Mouse (Mus musculus): ENCODE data around the gene Fibcd1. TPM values are rescaled to one million over a fixed set of nuclear protein-coding genes. Genes with fewer than 3 reads are reported as not detected.
A peak's percentile ranks its signal among the peaks of the same experiment; 100 is the strongest.

Fibcd1 gene
- total and polyA plus RNA-seq, 2 experiments from 2014 or later: not detected

DNA sequence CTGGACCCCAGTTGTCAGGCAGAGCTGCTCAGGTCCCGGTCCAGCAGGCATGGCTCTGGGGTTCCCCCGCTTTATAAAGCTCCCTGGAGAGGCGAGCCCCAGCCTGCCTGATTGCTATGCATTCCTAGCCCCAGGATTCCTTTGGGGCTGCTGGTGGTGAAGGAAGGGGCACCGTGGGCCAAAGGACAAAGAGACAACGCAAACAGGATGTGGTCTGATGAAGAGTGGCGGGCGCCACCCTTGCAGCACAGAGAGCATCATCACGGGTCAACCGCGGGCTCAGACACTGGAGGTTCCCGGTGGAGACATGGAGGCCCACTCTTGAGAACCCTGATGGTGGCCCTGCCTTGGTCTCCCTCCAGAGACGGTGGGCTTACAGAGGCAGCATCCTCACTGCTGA, 35.4 kb downstream of the Fibcd1 start, which contains the start of gene Qrfp:
Qrfp (minus strand) TSS at position 137 of the 400 bp plus-strand sequence.
- H3K27ac ChIP-seq (ENCODE audit: low read depth): no peak within 1 kb of the TSS
- ATAC-seq (ENCODE audit: insufficient read depth, low read depth): no peak
- no peak for DNase-seq (ENCODE audit: low spot score)
- H3K9me3 ChIP-seq (replicated peaks; ENCODE audit: control insufficient read depth, low read length): no peaks in the 10 kb centered on the region
- H3K4me1 ChIP-seq (ENCODE audit: control insufficient read depth, insufficient read depth): no peaks in the 10 kb centered on the region
- H3K27me3 ChIP-seq (ENCODE audit: control insufficient read depth, insufficient read depth, low read length): 0 out of 2 replicates have a peak, but pooled peaks cover 3% of the 10 kb centered on the region
- WGBS: 42% methylated on average over 12 of the region's 12 CpGs
- H3K36me3 ChIP-seq (replicated peaks; ENCODE audit: control insufficient read depth, insufficient read depth, low read length): no peaks in the 10 kb centered on the region
- TF ChIP-seq EP300 (IDR thresholded peaks at IDR 0.05; ENCODE audit: low read depth) (no peak), CTCF (IDR thresholded peaks at IDR 0.05; ENCODE audit: low read depth) (no peak)
- no peak within 1 kb of the TSS for H3K4me2 ChIP-seq (ENCODE audit: low read depth, low read length)
- no peak within 1 kb of the TSS for H3K4me3 ChIP-seq (ENCODE audit: low read depth, low read length)
- no peak within 1 kb of the TSS for H3K9ac ChIP-seq (replicated peaks; ENCODE audit: low read depth, low read length)

DNA sequence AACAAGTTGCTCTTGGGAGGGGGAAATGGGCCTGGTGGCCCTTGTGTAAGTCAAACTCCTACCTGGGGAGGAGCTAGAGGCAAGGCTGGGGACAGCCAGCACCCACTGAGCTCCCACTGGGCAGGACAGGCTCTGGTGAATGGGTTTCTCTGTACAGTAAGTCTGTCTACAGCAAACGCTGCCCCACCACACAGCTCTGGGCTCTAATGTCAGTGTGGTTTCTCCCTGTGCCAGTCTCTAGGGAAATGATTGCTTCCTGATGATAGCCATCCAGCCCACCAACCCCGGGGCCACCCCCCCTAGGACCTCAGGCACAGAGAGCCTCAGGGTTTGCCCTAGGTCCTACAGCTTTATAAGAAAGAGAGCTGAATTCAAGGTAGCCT, 36.5 kb downstream of the Fibcd1 start:
- ATAC-seq (ENCODE audit: insufficient read depth, low read depth): no peak
- 46% methylated on average over 2 of the region's 2 CpGs for WGBS
- Histone ChIP-seq H3K27ac (ENCODE audit: low read depth) (no peak overlapping the region), H3K27me3 (ENCODE audit: control insufficient read depth, insufficient read depth, low read length) (0 out of 2 replicates have a peak, but pooled peaks cover 3% of the 10 kb centered on the region), H3K36me3 (replicated peaks; ENCODE audit: control insufficient read depth, insufficient read depth, low read length) (peaks cover 5% of the 10 kb centered on the region; the same call in 1 of the 2 replicates), H3K4me1 (ENCODE audit: control insufficient read depth, insufficient read depth) (no peaks in the 10 kb centered on the region), H3K4me2 (ENCODE audit: low read depth, low read length) (no peak overlapping the region), H3K9ac (replicated peaks; ENCODE audit: low read depth, low read length) (no peak overlapping the region), H3K9me3 (replicated peaks; ENCODE audit: control insufficient read depth, low read length) (no peaks in the 10 kb centered on the region), H3K4me3 (ENCODE audit: low read depth, low read length) (no peak overlapping the region)
- DNase-seq (ENCODE audit: low spot score): no peak
- TF ChIP-seq EP300 (IDR thresholded peaks at IDR 0.05; ENCODE audit: low read depth) (no peak), CTCF (IDR thresholded peaks at IDR 0.05; ENCODE audit: low read depth) (no peak)

DNA sequence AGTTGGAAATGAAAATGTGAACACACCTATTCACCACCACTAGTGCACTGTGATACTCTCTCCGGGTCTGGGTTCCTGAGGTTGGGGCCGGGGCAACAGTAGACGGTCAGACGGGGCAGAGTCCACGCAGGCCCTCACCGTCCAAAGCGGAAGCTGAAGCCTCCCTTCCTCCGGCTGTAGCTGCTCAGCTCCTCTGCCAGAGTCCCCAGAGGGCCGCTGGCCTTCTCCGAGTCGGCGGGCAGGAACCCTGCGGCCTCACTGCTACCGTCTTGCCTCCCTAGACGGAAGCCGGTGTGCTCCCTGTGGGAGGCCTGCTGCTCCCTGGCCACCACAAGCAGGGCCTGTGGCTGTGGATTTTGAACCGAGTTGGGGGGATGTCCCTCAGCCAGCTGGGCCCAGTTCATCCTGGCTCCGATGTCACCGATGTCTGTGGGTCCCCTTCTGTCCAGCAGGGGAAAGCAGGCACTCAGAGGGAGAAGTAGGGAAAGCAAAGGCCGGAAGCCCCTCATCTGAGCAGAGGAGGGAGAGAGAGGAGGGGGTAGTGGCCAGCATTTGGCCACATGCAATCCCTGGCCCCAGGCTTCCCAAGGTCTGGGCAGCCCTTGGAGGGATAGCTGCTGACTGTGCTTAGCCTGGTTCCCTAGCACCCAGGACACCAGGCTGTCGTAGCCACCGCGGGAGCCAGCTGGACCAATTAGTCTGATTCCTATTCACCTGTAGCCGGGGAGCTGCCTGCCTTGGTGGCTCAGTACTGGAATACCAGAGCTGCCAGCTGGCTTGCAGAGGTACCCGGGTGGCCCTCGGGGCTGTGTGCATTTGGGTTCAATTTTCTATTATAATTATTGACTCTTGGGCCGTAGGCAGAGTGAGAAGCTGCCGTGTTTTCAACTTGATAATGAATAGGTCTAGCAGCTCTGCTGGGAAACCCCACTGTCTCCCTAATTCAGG, 37.1 kb downstream of the Fibcd1 start:
- 0 out of 2 replicates have a peak, but pooled peaks have one; percentile 18 for ATAC-seq (ENCODE audit: insufficient read depth, low read depth)
- Histone ChIP-seq H3K4me3 (ENCODE audit: low read depth, low read length) (no peak overlapping the region), H3K9ac (replicated peaks; ENCODE audit: low read depth, low read length) (no peak overlapping the region), H3K27me3 (ENCODE audit: control insufficient read depth, insufficient read depth, low read length) (0 out of 2 replicates have a peak, but pooled peaks cover 3% of the 10 kb centered on the region), H3K4me1 (ENCODE audit: control insufficient read depth, insufficient read depth) (no peaks in the 10 kb centered on the region), H3K9me3 (replicated peaks; ENCODE audit: control insufficient read depth, low read length) (no peaks in the 10 kb centered on the region), H3K4me2 (ENCODE audit: low read depth, low read length) (no peak overlapping the region), H3K36me3 (replicated peaks; ENCODE audit: control insufficient read depth, insufficient read depth, low read length) (peaks cover 12% of the 10 kb centered on the region), H3K27ac (ENCODE audit: low read depth) (no peak overlapping the region)
- no peak for TF ChIP-seq EP300 (IDR thresholded peaks at IDR 0.05; ENCODE audit: low read depth)
- TF ChIP-seq CTCF (IDR thresholded peaks at IDR 0.05; ENCODE audit: low read depth): no peak
- 46% methylated on average over 28 of the region's 28 CpGs for WGBS
- no peak for DNase-seq (ENCODE audit: low spot score)

DNA sequence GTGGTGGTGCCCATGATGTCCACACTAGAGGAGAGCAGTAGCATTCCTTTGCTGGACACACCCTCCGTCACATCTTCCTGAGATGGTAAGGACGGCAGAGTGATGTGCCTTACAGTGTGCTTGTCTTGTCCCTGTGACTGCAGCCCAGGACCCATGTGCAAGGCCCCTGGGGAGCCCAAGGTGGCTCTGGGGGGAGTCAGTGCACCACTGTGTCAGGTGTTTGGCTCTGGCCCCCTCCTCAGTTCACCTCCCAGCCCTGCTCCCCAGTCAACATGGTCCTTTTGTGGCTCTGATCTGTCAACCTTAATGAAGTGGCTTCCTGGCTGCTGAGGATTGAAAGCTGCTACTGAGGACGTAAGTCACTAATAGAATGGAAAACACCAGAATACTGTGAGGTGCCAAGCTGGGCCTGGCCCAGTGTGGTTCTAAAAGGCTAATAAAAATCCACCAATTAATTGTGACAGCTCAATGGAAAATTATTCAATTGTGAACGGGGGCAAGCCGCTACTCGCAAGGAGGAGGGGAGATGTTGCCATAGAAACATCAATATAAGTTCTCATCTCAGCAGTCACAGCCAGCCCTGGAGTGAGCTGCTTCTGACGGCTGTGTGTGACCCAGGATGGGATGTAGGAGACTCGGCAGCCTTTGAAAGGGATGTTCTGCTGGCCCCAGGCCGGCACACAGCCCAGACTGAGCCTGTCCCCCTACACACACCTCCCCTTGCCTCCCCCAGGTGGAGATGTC, 39.0 kb downstream of the Fibcd1 start:
- no peak overlapping the region for H3K4me3 ChIP-seq (ENCODE audit: low read depth, low read length)
- H3K36me3 ChIP-seq (replicated peaks; ENCODE audit: control insufficient read depth, insufficient read depth, low read length): peaks cover 30% of the 10 kb centered on the region
- no peak for ATAC-seq (ENCODE audit: insufficient read depth, low read depth)
- H3K27ac ChIP-seq (ENCODE audit: low read depth): no peak overlapping the region
- no peak for DNase-seq (ENCODE audit: low spot score)
- H3K4me1 ChIP-seq (ENCODE audit: control insufficient read depth, insufficient read depth): no peaks in the 10 kb centered on the region
- TF ChIP-seq CTCF (IDR thresholded peaks at IDR 0.05; ENCODE audit: low read depth) (no peak), EP300 (IDR thresholded peaks at IDR 0.05; ENCODE audit: low read depth) (no peak)
- H3K27me3 ChIP-seq (ENCODE audit: control insufficient read depth, insufficient read depth, low read length): no peaks in the 10 kb centered on the region
- H3K4me2 ChIP-seq (ENCODE audit: low read depth, low read length): no peak overlapping the region
- no peak overlapping the region for H3K9ac ChIP-seq (replicated peaks; ENCODE audit: low read depth, low read length)
- 64% methylated on average over 9 of the region's 9 CpGs for WGBS
- no peaks in the 10 kb centered on the region for H3K9me3 ChIP-seq (replicated peaks; ENCODE audit: control insufficient read depth, low read length)

DNA sequence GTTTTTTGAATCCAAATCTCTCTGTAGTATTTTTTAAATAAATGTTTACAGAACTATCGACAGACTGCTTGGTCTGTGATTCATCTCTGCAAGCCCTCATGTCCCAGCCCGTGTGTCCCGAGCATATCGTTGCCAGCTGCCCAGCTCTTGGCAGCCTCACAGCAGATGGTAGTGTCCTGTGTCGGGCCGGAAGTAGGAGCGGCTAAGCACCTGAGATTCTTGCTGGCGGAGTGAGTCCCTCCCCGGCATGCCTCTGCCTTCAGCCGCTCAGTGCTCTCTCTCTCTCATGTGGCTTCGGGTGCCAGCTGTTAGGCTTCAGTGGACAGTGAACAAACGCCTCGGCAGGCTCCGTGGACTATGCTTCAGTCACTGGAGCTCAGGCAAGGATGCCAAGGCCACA, 42.3 kb downstream of the Fibcd1 start:
- Histone ChIP-seq H3K27me3 (ENCODE audit: control insufficient read depth, insufficient read depth, low read length) (no peaks in the 10 kb centered on the region), H3K4me1 (ENCODE audit: control insufficient read depth, insufficient read depth) (no peaks in the 10 kb centered on the region), H3K36me3 (replicated peaks; ENCODE audit: control insufficient read depth, insufficient read depth, low read length) (peaks cover 64% of the 10 kb centered on the region), H3K4me2 (ENCODE audit: low read depth, low read length) (no peak overlapping the region), H3K4me3 (ENCODE audit: low read depth, low read length) (no peak overlapping the region), H3K9ac (replicated peaks; ENCODE audit: low read depth, low read length) (no peak overlapping the region), H3K27ac (ENCODE audit: low read depth) (no peak overlapping the region), H3K9me3 (replicated peaks; ENCODE audit: control insufficient read depth, low read length) (no peaks in the 10 kb centered on the region)
- TF ChIP-seq EP300 (IDR thresholded peaks at IDR 0.05; ENCODE audit: low read depth) (no peak), CTCF (IDR thresholded peaks at IDR 0.05; ENCODE audit: low read depth) (no peak)
- 75% methylated on average over 14 of the region's 14 CpGs for WGBS
- DNase-seq (ENCODE audit: low spot score): no peak
- ATAC-seq (ENCODE audit: insufficient read depth, low read depth): no peak
